Mouse (Mus musculus) bone marrow macrophage, adult 2 months (primary cell): ENCODE measurements at regions not wholly inside any gene's neighbourhood (a gene's known extent, or its start where the extent isn't known, plus 50 kb on each side); places are given as distances from the start of the nearest gene placed in this dataset.

Source experiments
- CTCF ChIP-seq: IDR thresholded peaks from 2 replicates; pipeline ENCODE4 v1.5.1; 2012; ENCODE audit warnings: low read depth, mild to moderate bottlenecking, low read length, moderate library complexity
- POLR2A ChIP-seq: IDR thresholded peaks from 2 replicates; pipeline ENCODE4 v1.6.1; 2012; ENCODE audit warnings: mild to moderate bottlenecking, low read depth, low read length, borderline replicate concordance

DNA sequence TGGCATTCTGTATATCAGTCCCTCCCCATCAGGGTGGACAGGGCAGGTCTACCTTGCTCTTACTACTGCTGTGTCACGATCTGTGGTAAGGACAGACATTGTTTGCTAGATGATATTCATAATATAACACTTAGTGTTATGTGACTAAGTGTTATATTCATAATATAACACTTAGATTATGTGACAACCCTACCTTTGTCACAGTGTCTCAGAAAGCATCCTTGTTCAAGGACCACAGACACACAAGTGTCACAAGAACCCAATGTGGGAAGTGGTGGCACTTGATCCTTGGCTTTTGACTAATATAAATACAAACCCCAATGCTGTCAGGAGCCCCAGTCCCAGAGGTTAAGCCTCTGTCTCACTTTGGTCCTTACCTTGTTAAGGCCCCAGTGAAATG is 318.8 kb downstream of the Tbc1d1 start:
- no peak for TF ChIP-seq POLR2A
- TF ChIP-seq CTCF: no peak
